Mouse (Mus musculus) olfactory bulb, adult 2 months (tissue): ENCODE results near the gene Mrtfa.

ENCODE experiments used
- CTCF ChIP-seq: fragments of 200-500 bp; IDR thresholded peaks from 2 replicates; pipeline ENCODE4 v1.5.1; 2012; ENCODE audit warnings: low read depth, mild to moderate bottlenecking, low read length, moderate library complexity; ENCODE audit not compliant: insufficient read depth
- POLR2A ChIP-seq: fragments of 200-500 bp; IDR thresholded peaks from 2 replicates; pipeline ENCODE4 v1.6.1; 2012; ENCODE audit warnings: mild to moderate bottlenecking, low read depth, low read length, moderate library complexity; ENCODE audit not compliant: insufficient read depth

- TF ChIP-seq POLR2A: no peak
- no peak for TF ChIP-seq CTCF
Measured at GRCm38 (mm10) chr15:81031611-81032010, 158.9 kb downstream of the Mrtfa start.
